Mouse (Mus musculus) intestine, embryonic 15.5 days (tissue): ENCODE measurements around the gene Itgb5. TPM values are rescaled to one million over a fixed set of nuclear protein-coding genes. Genes with fewer than 3 reads are reported as not detected.

ENCODE experiments used
- ATAC-seq: fragments of 200-750 bp; cut with Nextera tagmentation; 2 replicates; pipeline ENCODE4 v1.8.0; 2017; ENCODE audit warnings: moderate TSS enrichment, moderate library complexity
- H3K27ac ChIP-seq: fragments of 300-500 bp; sonication (generic); 2 replicates; pipeline ENCODE4 v1.5.1; 2015; ENCODE audit warnings: mild to moderate bottlenecking, inconsistent platforms
- H3K27me3 ChIP-seq: fragments of 300-500 bp; sonication (generic); replicated peaks from 2 replicates; pipeline ENCODE4 v1.6.1; 2015; ENCODE audit warnings: inconsistent platforms
- H3K36me3 ChIP-seq: fragments of 300-500 bp; sonication (generic); 2 replicates; pipeline ENCODE4 v1.6.1; 2015; ENCODE audit warnings: inconsistent platforms
- H3K4me1 ChIP-seq: fragments of 300-500 bp; sonication (generic); replicated peaks from 2 replicates; pipeline ENCODE4 v1.6.1; 2015; ENCODE audit warnings: inconsistent platforms
- H3K4me2 ChIP-seq: fragments of 300-500 bp; sonication (generic); replicated peaks from 2 replicates; pipeline ENCODE4 v1.6.1; 2015; ENCODE audit warnings: mild to moderate bottlenecking, inconsistent platforms
- H3K4me3 ChIP-seq: fragments of 300-500 bp; sonication (generic); replicated peaks from 2 replicates; pipeline ENCODE4 v1.5.1; 2015; ENCODE audit warnings: inconsistent platforms
- H3K9ac ChIP-seq: fragments of 300-500 bp; sonication (generic); 2 replicates; pipeline ENCODE4 v1.6.1; 2015; ENCODE audit warnings: inconsistent platforms
- H3K9me3 ChIP-seq: fragments of 300-500 bp; sonication (generic); 2 replicates; pipeline ENCODE4 v1.6.1; 2016; ENCODE audit warnings: inconsistent platforms
- WGBS: fragments of 180-500 bp; shearing (Covaris S2); methylation state at CpG from one replicate; pipeline ENCODE4 v1.1.7; 2015; 5-methylcytosine and 5-hydroxymethylcytosine counted together
- polyA plus RNA-seq: library from polyadenylated mRNA; unstranded; fragments of >200 nt; fragmentation: Nextera tagmentation; extraction: Ambion mirVana; gene quantifications from 2 replicates; pipeline ENCODE4 v1.2.1, GENCODE M21; 2015

Itgb5 gene
- polyA plus RNA-seq, 1 experiment from 2014 or later, result 36.1 TPM

DNA sequence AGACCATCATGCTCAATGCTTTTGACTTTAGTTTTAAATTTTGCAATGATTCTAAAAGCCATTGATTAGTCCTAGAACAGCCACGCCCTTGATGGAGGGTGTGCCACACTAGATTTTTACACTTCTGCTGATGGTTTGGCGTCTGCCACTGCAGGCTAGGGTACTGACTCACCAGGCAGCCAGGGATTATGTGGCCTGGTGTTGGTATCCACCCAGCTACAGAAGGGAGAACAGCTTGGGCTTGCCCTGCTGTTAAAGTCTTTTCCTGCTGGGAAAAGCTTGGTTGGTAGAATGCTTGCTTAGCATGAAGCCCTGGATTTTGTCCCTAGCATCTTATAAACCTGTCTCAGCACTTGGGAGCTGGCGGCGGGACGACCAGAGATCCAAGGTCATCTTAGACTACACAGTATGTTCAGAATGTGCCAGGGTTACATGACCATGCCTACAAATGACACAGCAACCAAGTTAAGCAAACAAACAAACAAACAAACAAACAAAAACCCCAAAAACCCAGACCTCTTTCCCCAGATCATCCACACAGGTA lies 33.8 kb downstream of the Itgb5 start:
- H3K36me3 ChIP-seq, result no peaks in the 10 kb centered on the region
- H3K9ac ChIP-seq, result no peak overlapping the region
- H3K4me2 ChIP-seq, result no peak overlapping the region
- H3K4me1 ChIP-seq, result no peaks in the 10 kb centered on the region
- no peak overlapping the region for H3K27ac ChIP-seq
- H3K27me3 ChIP-seq, result no peaks in the 10 kb centered on the region
- 81% methylated on average over 5 of the region's 5 CpGs for WGBS
- ATAC-seq, result no peak
- no peak overlapping the region for H3K4me3 ChIP-seq
- no peaks in the 10 kb centered on the region for H3K9me3 ChIP-seq

DNA sequence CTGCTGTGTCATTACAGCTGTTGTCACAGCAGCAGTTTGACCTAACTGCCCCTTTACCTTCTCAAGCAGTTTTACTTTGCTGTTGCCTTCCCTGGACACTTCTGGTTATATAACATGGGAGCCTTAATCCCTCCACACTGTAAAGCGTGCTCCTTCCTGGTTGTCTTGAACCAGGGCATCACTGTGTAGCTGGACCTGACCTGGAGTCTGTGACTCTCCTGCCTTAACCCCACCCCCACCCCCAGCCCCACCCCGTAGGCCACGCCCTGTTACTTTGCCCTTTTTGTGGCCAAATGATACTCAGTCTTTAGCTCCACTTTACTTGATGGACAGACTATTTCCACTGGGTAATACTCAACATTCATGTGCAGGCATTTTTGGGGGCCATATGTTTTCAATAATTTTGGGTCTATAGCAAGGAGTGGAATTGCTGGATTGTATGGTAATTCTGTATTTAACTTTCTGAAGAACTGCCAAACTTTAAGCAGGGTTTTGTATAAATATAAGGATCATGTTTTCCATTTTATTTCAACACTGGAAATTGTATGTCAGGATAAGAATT lies 40.8 kb downstream of the Itgb5 start:
- H3K4me1 ChIP-seq, result peaks cover 6% of the 10 kb centered on the region
- H3K36me3 ChIP-seq, result no peaks in the 10 kb centered on the region
- H3K4me2 ChIP-seq, result no peak overlapping the region
- H3K27me3 ChIP-seq, result no peaks in the 10 kb centered on the region
- WGBS, result 73% methylated on average over 3 of the region's 3 CpGs
- H3K4me3 ChIP-seq, result no peak overlapping the region
- ATAC-seq, result peak; percentile 61; the same call in 1 of the 2 replicates
- H3K27ac ChIP-seq, result no peak overlapping the region
- no peaks in the 10 kb centered on the region for H3K9me3 ChIP-seq
- no peak overlapping the region for H3K9ac ChIP-seq

DNA sequence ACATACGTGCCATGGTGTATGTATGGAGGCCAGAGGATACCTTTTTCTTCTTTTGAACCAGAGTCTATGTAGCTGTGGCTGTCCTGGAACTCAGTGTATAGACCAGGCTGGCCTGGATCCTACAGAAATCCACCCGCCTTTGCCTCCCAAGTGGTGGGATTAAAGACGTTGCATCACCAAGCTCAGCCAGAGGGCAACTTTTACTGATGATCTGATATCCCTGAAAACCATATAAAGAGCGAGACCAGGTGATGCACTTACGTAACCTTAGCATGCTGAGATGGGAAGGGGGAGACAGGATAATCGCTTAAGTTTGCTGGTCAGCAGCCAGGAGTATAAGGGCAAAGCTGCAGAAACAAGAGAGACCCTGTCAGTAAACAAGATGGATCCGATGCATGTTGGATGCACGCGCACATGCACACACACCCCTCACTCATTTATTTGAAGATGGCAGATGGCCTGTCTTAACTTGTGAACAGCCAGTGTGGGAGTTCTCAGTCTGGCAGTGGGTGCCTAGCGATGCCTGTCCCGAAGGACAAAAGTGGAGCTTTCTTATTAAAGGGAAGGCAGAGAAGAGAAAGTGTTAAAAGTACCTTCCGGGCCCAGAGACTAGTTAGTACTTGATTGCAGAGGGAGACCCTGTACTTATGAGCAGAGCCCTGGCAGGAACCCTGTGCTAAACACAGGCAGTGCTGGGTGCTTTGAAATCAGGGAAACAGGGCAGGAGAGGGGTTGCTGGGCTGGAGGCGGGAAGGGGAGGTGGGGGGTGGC lies 41.7 kb downstream of the Itgb5 start:
- Histone ChIP-seq H3K4me2 (no peak overlapping the region), H3K27me3 (no peaks in the 10 kb centered on the region)
- 74% methylated on average over 13 of the region's 13 CpGs for WGBS

DNA sequence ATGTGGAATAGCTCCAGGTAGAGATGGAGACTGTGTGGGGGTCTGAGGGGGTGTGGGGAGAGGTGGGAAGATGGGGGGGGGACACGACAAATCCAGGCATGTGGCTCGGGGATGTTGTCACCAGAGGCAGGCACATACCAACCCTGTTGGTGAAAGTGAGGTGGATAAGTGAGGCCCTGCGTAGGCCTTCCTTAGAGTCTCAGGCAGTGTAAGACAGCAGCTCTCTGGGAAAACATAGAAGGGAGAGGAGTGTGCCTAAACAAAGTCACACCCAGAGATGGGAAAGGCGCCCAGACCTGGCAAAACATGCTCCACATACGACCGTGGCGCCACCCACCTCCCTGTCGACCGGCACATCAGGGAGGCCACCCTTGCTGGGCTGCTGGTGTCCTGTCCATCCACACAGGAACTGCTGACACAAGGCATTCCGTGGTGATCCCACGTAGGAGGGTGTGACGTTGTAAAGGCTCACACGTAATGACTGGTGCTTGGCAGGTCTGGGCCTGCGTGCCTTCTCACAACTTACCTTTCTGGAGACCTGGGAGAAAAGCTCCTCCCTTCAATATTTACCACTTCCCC lies 42.5 kb downstream of the Itgb5 start:
- Histone ChIP-seq H3K9ac (no peak overlapping the region), H3K27ac (no peak overlapping the region), H3K9me3 (no peaks in the 10 kb centered on the region), H3K4me2 (0 out of 2 replicates have a peak overlapping the region, but pooled peaks have one; percentile 4), H3K4me1 (peaks cover 6% of the 10 kb centered on the region), H3K27me3 (no peaks in the 10 kb centered on the region), H3K36me3 (no peaks in the 10 kb centered on the region), H3K4me3 (no peak overlapping the region)
- ATAC-seq, result no peak
- WGBS, result 48% methylated on average over 14 of the region's 14 CpGs

More for the DNA sequence above, 41.7 kb downstream of the Itgb5 start:
- H3K9ac ChIP-seq, result no peak overlapping the region
- no peaks in the 10 kb centered on the region for H3K9me3 ChIP-seq
- peaks cover 6% of the 10 kb centered on the region for H3K4me1 ChIP-seq
- ATAC-seq, result no peak
- H3K36me3 ChIP-seq, result no peaks in the 10 kb centered on the region
- H3K27ac ChIP-seq, result no peak overlapping the region
- no peak overlapping the region for H3K4me3 ChIP-seq

DNA sequence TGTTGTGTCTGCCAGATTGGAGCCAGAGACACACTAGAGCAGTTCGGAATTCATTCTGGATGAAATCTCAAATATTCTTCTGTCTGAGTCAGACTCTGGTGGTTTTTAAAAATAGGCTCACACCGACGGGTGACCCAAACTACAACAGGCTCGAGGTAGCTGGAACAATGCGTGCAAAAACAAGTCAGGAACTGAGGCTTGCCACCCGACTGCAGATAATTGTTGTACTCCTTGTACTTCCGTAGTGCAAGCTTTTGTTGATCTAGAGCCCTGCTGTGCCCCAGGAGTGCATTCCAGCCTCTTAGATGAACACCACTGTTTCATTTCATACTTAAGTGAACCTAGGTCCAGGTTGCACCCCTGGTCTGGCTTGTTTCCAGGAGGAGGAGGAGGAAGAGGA lies 43.8 kb downstream of the Itgb5 start:
- peaks cover 16% of the 10 kb centered on the region for H3K4me1 ChIP-seq
- no peaks in the 10 kb centered on the region for H3K9me3 ChIP-seq
- H3K27me3 ChIP-seq, result no peaks in the 10 kb centered on the region
- no peak overlapping the region for H3K27ac ChIP-seq
- H3K9ac ChIP-seq, result no peak overlapping the region
- no peak for ATAC-seq
- H3K36me3 ChIP-seq, result no peaks in the 10 kb centered on the region
- H3K4me2 ChIP-seq, result no peak overlapping the region
- no peak overlapping the region for H3K4me3 ChIP-seq
- WGBS, result 66% methylated on average over 7 of the region's 7 CpGs

DNA sequence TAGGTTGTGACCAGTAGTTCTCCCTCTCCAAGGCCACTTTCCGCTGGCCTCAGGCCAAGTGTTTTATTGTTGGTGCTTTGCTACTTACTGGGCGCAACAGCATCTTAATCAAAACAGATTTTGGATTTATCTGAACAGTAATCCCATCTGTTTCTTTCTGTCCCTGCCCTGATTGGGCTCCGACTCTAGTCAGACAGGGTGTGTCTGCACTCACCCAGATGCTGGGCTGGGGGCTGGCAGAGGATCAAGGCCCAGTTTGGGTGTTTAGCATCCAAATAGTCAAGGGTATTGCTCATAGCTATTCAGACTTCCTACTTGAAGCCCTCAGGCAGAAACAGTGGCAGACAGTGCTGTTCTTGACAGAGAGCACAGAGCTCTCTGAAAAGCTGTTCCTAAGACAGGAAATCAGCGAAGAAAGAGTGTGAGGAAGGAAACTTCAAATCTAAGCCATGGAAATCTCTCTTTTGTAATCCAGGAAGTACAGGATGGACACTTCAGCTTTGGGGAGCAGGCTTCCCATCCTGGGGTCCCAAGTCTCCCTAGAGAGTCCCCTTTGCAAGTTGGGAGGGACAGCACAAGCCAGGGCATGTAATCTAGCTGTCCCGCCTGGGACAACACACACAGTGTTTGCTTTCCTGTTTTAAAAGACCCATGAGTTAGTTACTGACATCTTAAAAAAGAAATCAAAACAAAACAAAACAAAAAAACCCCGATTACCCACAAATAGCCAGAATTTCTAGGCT lies 48.7 kb downstream of the Itgb5 start:
- Histone ChIP-seq H3K27me3 (no peaks in the 10 kb centered on the region), H3K9ac (no peak overlapping the region), H3K27ac (peak overlapping the region; percentile 55), H3K4me3 (no peak overlapping the region), H3K9me3 (no peaks in the 10 kb centered on the region), H3K36me3 (no peaks in the 10 kb centered on the region), H3K4me2 (no peak overlapping the region), H3K4me1 (peaks cover 21% of the 10 kb centered on the region)
- ATAC-seq, result no peak
- 50% methylated on average over 6 of the region's 6 CpGs for WGBS

DNA sequence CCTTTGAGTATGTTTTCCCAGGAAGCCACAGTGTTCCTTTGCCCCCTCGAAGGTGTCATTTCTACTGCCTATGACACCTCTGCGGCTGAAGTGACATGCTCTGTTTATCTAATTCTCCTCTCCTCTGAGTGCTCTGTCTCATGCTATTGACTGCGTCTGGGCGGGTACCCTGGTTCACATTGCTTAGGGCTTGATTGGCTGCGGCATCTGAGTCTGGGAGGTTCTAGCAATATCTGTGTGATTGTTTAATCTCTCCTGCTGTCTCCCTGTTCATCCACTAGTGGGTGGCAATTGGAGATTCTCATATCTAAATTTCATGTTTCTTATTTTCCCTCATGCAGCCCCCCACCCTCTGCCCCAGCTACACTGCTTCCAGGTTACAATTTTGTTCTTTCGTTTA lies 49.6 kb downstream of the Itgb5 start:
- ATAC-seq, result no peak
- peak overlapping the region; percentile 55; the same call in 1 of the 2 replicates for H3K27ac ChIP-seq
- H3K9me3 ChIP-seq, result no peaks in the 10 kb centered on the region
- peaks cover 28% of the 10 kb centered on the region for H3K4me1 ChIP-seq
- H3K27me3 ChIP-seq, result no peaks in the 10 kb centered on the region
- no peak overlapping the region for H3K4me3 ChIP-seq
- no peak overlapping the region for H3K9ac ChIP-seq
- WGBS, result 43% methylated on average over 6 of the region's 6 CpGs
- no peak overlapping the region for H3K4me2 ChIP-seq
- H3K36me3 ChIP-seq, result no peaks in the 10 kb centered on the region

DNA sequence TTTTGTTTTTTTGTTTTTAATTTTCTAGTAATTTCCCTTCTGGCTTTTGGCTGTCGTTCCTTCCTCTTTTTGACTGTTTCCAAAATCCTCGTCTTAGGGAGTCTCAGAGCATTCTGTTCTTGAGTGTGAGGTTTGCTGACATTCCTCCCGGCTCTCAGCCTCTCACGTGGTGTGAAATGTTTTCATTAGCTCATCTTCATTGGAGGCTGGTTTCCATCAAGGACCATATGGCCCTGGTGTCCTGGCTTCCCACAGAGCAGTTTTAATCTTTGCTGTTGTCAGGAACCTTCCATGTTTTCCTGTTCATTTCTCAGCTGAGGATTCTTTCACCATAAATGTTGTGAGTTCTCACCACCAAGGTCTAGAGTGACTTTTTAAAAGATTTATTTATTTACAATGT lies 50.1 kb downstream of the Itgb5 start:
- no peaks in the 10 kb centered on the region for H3K9me3 ChIP-seq
- H3K27me3 ChIP-seq, result no peaks in the 10 kb centered on the region
- 21% methylated on average over 4 of the region's 4 CpGs for WGBS
- H3K27ac ChIP-seq, result peak overlapping the region; percentile 56
- peaks cover 30% of the 10 kb centered on the region for H3K4me1 ChIP-seq
- no peak overlapping the region for H3K9ac ChIP-seq
- H3K36me3 ChIP-seq, result no peaks in the 10 kb centered on the region
- H3K4me3 ChIP-seq, result no peak overlapping the region
- no peak overlapping the region for H3K4me2 ChIP-seq
- peak; percentile 62 for ATAC-seq

DNA sequence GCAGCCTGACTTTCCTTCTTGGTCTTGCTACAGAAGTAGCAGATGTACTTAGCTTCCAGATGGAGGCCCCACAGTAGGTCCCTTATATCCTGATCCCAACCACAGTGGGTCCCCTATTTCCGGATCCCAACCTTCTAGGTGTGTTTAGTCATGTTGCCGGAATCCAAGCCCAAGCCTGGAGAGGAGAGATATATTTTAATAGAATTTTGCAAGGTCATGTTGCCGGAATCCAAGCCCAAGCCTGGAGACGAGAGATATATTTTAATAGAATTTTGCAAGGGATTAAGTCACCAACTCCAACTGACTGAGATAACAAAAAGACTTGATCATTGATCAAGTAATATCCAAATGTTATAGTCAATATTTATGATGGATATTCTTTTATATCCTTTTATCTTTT lies 51.3 kb downstream of the Itgb5 start:
- H3K4me1 ChIP-seq, result peaks cover 34% of the 10 kb centered on the region

DNA sequence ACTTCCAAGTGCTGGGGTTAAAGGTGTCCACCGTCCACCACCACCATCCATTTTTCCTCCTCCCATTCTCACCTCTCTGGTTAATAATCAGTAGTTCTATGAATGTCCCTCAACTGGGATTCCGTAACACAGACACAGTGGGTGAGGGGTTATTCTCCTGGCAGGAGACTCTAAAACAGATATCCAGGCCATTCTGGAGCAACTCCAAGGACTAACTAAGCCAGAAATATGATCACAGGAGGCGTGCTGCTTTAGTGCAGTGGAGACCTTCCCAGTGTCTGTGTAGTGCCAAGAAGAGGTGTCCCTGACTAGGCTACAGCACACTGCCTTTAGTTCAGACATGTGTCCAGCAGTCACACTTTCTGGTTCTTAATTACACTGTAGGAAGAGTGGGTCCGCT lies 53.1 kb downstream of the Itgb5 start:
- H3K36me3 ChIP-seq, result no peaks in the 10 kb centered on the region
- 54% methylated on average over 4 of the region's 4 CpGs for WGBS
- no peak overlapping the region for H3K9ac ChIP-seq
- 0 out of 2 replicates have a peak, but pooled peaks have one; percentile 21 for ATAC-seq
- no peaks in the 10 kb centered on the region for H3K27me3 ChIP-seq
- no peaks in the 10 kb centered on the region for H3K9me3 ChIP-seq
- H3K4me3 ChIP-seq, result no peak overlapping the region
- H3K4me2 ChIP-seq, result no peak overlapping the region
- peaks cover 45% of the 10 kb centered on the region for H3K4me1 ChIP-seq
- peak overlapping the region; percentile 61 for H3K27ac ChIP-seq

More for the DNA sequence above, 51.3 kb downstream of the Itgb5 start:
- WGBS, result 91% methylated on average over 4 of the region's 4 CpGs
- Histone ChIP-seq H3K9me3 (no peaks in the 10 kb centered on the region), H3K27ac (no peak overlapping the region), H3K27me3 (no peaks in the 10 kb centered on the region), H3K9ac (no peak overlapping the region), H3K36me3 (no peaks in the 10 kb centered on the region), H3K4me3 (no peak overlapping the region), H3K4me2 (no peak overlapping the region)
- ATAC-seq, result no peak

DNA sequence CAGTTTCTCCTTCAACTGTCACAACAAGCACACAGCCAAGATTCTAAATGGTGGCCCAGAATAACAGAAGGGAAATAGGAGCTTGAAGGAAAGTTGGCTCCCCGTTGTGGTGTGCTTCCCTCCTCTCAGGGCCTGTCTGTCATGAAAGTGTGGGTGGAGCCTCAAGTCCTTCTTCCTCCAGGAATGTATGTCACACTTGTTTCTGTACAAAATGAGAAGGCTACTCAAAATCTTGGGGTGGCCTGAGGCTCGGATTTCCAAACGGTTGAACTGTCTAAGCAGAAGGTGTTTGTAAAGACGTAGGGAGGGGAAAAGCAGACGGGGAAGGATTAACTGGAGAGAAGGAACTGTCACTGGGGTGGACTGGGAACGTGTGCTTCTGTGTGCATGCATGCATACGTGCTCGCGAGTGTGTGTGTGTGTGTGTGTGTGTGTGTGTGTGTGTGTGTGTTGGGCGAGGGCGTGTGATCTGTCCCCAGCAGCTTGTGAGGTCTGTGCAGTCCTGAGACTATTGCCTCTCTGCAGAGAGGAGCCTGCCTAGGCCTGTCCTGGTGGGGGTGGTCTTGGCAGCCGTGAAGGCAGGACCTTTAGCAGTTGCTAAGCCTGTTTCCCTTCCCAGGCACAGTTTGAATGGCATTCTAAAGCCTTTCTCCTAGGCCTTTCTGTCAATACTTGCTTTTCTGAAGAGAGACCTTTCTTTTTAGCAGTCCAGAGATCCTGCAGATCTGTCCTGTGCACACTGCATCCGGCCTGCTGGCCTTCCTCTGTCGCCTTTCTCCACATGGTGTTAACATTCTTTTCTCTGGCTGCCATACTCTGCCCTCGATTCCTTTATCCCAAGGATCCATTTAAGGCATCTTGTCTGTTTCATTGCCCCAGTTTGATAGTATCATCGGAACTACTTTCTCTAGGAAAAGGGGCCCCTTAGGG lies 53.8 kb downstream of the Itgb5 start:
- Histone ChIP-seq H3K9me3 (no peaks in the 10 kb centered on the region), H3K27me3 (no peaks in the 10 kb centered on the region), H3K9ac (no peak overlapping the region), H3K4me1 (peaks cover 45% of the 10 kb centered on the region), H3K4me2 (no peak overlapping the region), H3K36me3 (no peaks in the 10 kb centered on the region), H3K27ac (peak overlapping the region; percentile 61), H3K4me3 (no peak overlapping the region)
- ATAC-seq, result no peak
- 43% methylated on average over 16 of the region's 16 CpGs for WGBS
